Mouse (Mus musculus): Measurements from ENCODE around the gene Lysmd4. TPM values are rescaled to one million over a fixed set of nuclear protein-coding genes. Genes with fewer than 3 reads are reported as not detected.
A peak's percentile ranks its signal among the peaks of the same experiment; 100 is the strongest.

Lysmd4 gene
- 34.8 and 36.1 TPM in 2 replicates for polyA plus RNA-seq (2015; fragmentation: Nextera tagmentation; extraction: Ambion mirVana)

DNA sequence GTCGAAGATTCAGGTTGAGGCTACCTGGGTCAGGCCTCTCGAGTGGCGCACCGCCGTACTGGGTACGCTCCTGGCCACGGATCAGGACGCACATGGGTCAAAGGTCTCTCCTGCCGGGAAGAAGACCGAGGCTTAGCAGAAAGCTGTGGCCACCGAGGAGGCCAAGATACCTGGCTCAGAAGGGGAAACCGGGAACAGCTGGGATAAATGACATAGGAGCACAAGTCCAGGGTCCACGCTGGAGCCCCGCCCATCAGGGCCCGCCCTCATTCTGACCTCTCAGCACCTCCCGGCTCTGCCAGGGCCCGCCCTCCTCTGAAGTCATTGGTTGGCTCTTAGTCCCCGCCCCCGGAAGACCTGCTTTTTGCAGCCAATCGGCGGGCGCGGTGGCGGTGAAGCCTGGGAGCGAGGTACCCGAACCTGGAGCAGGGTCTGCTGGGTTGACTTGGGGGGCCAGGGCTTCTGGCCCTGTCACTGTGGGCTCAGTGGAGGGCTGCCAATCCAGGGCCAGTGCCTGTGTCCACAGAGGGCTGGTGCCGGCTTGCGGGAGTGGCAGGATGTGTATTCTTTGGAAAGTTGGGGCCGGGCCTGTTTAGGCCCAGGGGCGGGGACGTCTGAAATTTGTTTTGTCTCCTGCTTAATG is at the start of gene Lysmd4:
Lysmd4 (plus strand) TSS at position 325 of the 643 bp plus-strand sequence.
- peaks cover 22% of the 10 kb centered on the region for H3K4me1 ChIP-seq
- ATAC-seq (replicated peaks), result peak; percentile 97
- peak within 1 kb of the TSS; percentile 93 for H3K4me2 ChIP-seq (replicated peaks)
- H3K9me3 ChIP-seq, result no peaks in the 10 kb centered on the region
- 4% methylated on average over 31 of the region's 31 CpGs for WGBS
- no peaks in the 10 kb centered on the region for H3K27me3 ChIP-seq
- peak within 1 kb of the TSS; percentile 38; the same call in 1 of the 2 replicates for H3K27ac ChIP-seq (replicated peaks)
- peak within 1 kb of the TSS; percentile 80 for H3K9ac ChIP-seq (replicated peaks)
- H3K4me3 ChIP-seq, result peak within 1 kb of the TSS; percentile 72
- peaks cover 19% of the 10 kb centered on the region for H3K36me3 ChIP-seq

DNA sequence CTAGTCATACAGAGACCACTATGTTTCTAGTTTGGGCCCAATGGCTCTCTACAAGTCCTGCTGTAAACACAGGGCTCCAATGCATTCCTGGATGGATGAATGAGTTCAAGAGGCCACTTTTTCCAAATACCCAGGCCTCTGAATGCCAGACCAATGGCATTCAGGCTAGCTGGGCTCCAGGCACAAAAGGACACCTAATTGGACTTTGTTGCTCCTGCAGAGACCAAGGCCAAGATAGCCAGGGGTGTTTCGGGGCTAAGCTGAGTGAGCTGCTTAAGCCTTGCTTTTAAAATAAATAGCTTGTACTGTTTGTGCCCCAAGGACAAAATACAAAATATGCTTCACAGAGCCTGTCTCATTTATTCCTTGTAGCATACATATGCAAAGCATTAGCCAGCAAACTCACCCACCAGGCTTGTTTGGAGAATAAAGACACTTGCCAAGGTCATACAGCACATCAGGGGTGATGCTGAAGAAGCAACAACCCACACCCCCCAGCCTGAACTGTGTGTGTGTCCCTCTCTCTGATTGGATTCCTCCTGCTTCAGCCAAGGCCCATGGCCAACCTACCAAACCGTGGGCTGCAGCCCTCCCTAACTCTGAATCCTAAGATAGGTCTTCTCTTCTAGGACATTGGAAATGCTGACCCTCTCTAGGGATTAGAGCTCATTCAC is 48.7 kb upstream of the Lysmd4 start:
- Histone ChIP-seq H3K9me3 (no peaks in the 10 kb centered on the region), H3K36me3 (no peaks in the 10 kb centered on the region), H3K4me1 (0 out of 2 replicates have a peak, but pooled peaks cover 2% of the 10 kb centered on the region), H3K4me2 (replicated peaks) (no peak overlapping the region), H3K4me3 (no peak overlapping the region), H3K9ac (replicated peaks) (no peak overlapping the region), H3K27me3 (no peaks in the 10 kb centered on the region), H3K27ac (replicated peaks) (no peak overlapping the region)
- 31% methylated on average over 2 of the region's 2 CpGs for WGBS
- ATAC-seq (replicated peaks), result no peak

GRCm38 (mm10) chr7:67183786-67184185 is 38.6 kb upstream of the Lysmd4 start:
- ATAC-seq (replicated peaks), result no peak
- no peaks in the 10 kb centered on the region for H3K9me3 ChIP-seq
- H3K27me3 ChIP-seq, result no peaks in the 10 kb centered on the region
- H3K4me2 ChIP-seq (replicated peaks), result no peak overlapping the region
- no peak overlapping the region for H3K9ac ChIP-seq (replicated peaks)
- H3K27ac ChIP-seq (replicated peaks), result no peak overlapping the region
- no peaks in the 10 kb centered on the region for H3K36me3 ChIP-seq
- WGBS, result 13% methylated on average over 4 of the region's 4 CpGs
- no peaks in the 10 kb centered on the region for H3K4me1 ChIP-seq
- H3K4me3 ChIP-seq, result no peak overlapping the region

DNA sequence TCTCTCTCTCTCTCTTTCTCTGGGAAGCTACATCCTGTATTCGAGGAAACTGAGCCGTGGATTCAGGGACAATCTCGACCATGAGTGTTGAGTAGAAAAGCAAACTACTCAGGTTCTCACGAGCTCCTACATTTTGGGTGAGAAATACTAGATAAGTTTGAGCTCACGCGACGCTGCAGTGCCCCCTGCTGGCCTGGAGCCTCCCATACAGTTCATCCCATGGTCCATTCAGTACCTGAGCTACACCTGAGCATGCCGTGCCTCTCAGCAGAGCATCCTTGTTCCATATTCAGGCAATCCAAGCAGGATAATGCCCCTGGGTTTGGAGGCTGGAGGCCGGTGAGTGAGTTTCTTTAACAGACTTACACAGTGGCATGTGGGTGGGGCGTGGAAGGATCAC is 22.9 kb upstream of the Lysmd4 start:
- Histone ChIP-seq H3K4me1 (no peaks in the 10 kb centered on the region), H3K27me3 (no peaks in the 10 kb centered on the region), H3K36me3 (no peaks in the 10 kb centered on the region), H3K4me2 (replicated peaks) (no peak overlapping the region), H3K27ac (replicated peaks) (no peak overlapping the region), H3K9me3 (no peaks in the 10 kb centered on the region), H3K4me3 (no peak overlapping the region), H3K9ac (replicated peaks) (no peak overlapping the region)
- peak; percentile 55; the same call in 1 of the 2 replicates for ATAC-seq (replicated peaks)
- WGBS, result 16% methylated on average over 10 of the region's 10 CpGs

GRCm38 (mm10) chr7:67203625-67204024 is 18.7 kb upstream of the Lysmd4 start:
- ATAC-seq (replicated peaks), result no peak
- Histone ChIP-seq H3K27ac (replicated peaks) (no peak overlapping the region), H3K4me1 (no peaks in the 10 kb centered on the region), H3K4me3 (no peak overlapping the region), H3K9me3 (no peaks in the 10 kb centered on the region), H3K9ac (replicated peaks) (no peak overlapping the region), H3K4me2 (replicated peaks) (no peak overlapping the region), H3K27me3 (no peaks in the 10 kb centered on the region), H3K36me3 (no peaks in the 10 kb centered on the region)
- WGBS, result 89% methylated on average over 3 of the region's 3 CpGs

- Histone ChIP-seq H3K27ac (replicated peaks) (no peak overlapping the region), H3K9me3 (no peaks in the 10 kb centered on the region), H3K27me3 (no peaks in the 10 kb centered on the region), H3K4me2 (replicated peaks) (no peak overlapping the region), H3K36me3 (no peaks in the 10 kb centered on the region), H3K4me3 (no peak overlapping the region), H3K9ac (replicated peaks) (no peak overlapping the region), H3K4me1 (no peaks in the 10 kb centered on the region)
- no peak for ATAC-seq (replicated peaks)
- WGBS, result 88% methylated on average over 9 of the region's 9 CpGs
These were observed 16.5 kb upstream of the Lysmd4 start for GRCm38 (mm10) chr7:67205734-67206425.

- WGBS, result 81% methylated on average over 10 of the region's 10 CpGs
- Histone ChIP-seq H3K4me3 (no peak overlapping the region), H3K9ac (replicated peaks) (no peak overlapping the region), H3K4me2 (replicated peaks) (no peak overlapping the region), H3K9me3 (no peaks in the 10 kb centered on the region), H3K4me1 (no peaks in the 10 kb centered on the region), H3K27me3 (no peaks in the 10 kb centered on the region), H3K36me3 (no peaks in the 10 kb centered on the region), H3K27ac (replicated peaks) (no peak overlapping the region)
- no peak for ATAC-seq (replicated peaks)
These were observed 15.8 kb upstream of the Lysmd4 start for GRCm38 (mm10) chr7:67206496-67206895.

DNA sequence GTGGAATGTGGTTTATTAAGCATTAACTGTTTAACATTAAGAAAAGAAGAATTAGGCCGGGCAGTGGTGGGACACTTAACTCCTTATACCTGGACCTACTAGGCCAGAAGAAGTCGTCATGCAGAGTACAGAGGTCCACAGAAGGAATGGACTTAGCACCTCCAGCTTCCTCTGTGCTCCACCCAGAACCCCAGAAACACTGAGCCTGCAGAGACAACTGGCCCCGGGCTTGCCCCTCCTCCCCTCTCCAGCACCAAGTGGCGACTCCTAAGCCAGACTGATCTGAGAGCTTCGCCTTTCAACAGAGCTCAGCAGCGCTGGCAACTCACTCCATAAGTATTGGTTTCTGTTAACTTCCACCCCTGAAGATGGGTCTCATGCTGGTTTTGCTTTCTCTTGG is 14.6 kb upstream of the Lysmd4 start:
- no peaks in the 10 kb centered on the region for H3K36me3 ChIP-seq
- H3K4me2 ChIP-seq (replicated peaks), result no peak overlapping the region
- H3K9me3 ChIP-seq, result no peaks in the 10 kb centered on the region
- H3K4me3 ChIP-seq, result no peak overlapping the region
- no peaks in the 10 kb centered on the region for H3K27me3 ChIP-seq
- H3K9ac ChIP-seq (replicated peaks), result no peak overlapping the region
- WGBS, result 45% methylated on average over 6 of the region's 6 CpGs
- H3K4me1 ChIP-seq, result no peaks in the 10 kb centered on the region
- no peak for ATAC-seq (replicated peaks)
- H3K27ac ChIP-seq (replicated peaks), result no peak overlapping the region

- Histone ChIP-seq H3K4me3 (no peak overlapping the region), H3K27ac (replicated peaks) (no peak overlapping the region), H3K9ac (replicated peaks) (no peak overlapping the region), H3K4me2 (replicated peaks) (no peak overlapping the region), H3K36me3 (no peaks in the 10 kb centered on the region), H3K27me3 (no peaks in the 10 kb centered on the region), H3K4me1 (no peaks in the 10 kb centered on the region), H3K9me3 (no peaks in the 10 kb centered on the region)
- no peak for ATAC-seq (replicated peaks)
- WGBS, result 76% methylated on average over 1 of the region's 1 CpGs
These were observed 14.0 kb upstream of the Lysmd4 start for GRCm38 (mm10) chr7:67208317-67208716.

GRCm38 (mm10) chr7:67210004-67210833 is 12.1 kb upstream of the Lysmd4 start:
- Histone ChIP-seq H3K4me1 (no peaks in the 10 kb centered on the region), H3K27me3 (no peaks in the 10 kb centered on the region), H3K36me3 (no peaks in the 10 kb centered on the region), H3K9ac (replicated peaks) (no peak overlapping the region), H3K27ac (replicated peaks) (no peak overlapping the region), H3K9me3 (no peaks in the 10 kb centered on the region), H3K4me3 (no peak overlapping the region), H3K4me2 (replicated peaks) (no peak overlapping the region)
- no peak for ATAC-seq (replicated peaks)
- WGBS, result 73% methylated on average over 6 of the region's 6 CpGs

- Histone ChIP-seq H3K9me3 (no peaks in the 10 kb centered on the region), H3K4me1 (no peaks in the 10 kb centered on the region), H3K4me3 (no peak overlapping the region), H3K36me3 (no peaks in the 10 kb centered on the region), H3K4me2 (replicated peaks) (no peak overlapping the region), H3K27me3 (no peaks in the 10 kb centered on the region), H3K9ac (replicated peaks) (no peak overlapping the region), H3K27ac (replicated peaks) (no peak overlapping the region)
- WGBS, result 68% methylated on average over 6 of the region's 6 CpGs
- no peak for ATAC-seq (replicated peaks)
These were observed 11.0 kb upstream of the Lysmd4 start for GRCm38 (mm10) chr7:67211341-67211740.

GRCm38 (mm10) chr7:67211971-67212370 is 10.4 kb upstream of the Lysmd4 start:
- ATAC-seq (replicated peaks), result no peak
- H3K9me3 ChIP-seq, result no peaks in the 10 kb centered on the region
- WGBS, result 61% methylated on average over 4 of the region's 4 CpGs
- H3K27ac ChIP-seq (replicated peaks), result no peak overlapping the region
- no peak overlapping the region for H3K9ac ChIP-seq (replicated peaks)
- no peak overlapping the region for H3K4me3 ChIP-seq
- H3K36me3 ChIP-seq, result no peaks in the 10 kb centered on the region
- no peaks in the 10 kb centered on the region for H3K27me3 ChIP-seq
- no peak overlapping the region for H3K4me2 ChIP-seq (replicated peaks)
- no peaks in the 10 kb centered on the region for H3K4me1 ChIP-seq

Measured in forebrain, embryonic 15.5 days (tissue).